Mouse (Mus musculus): ENCODE measurements around the gene Immp2l. TPM values are rescaled to one million over a fixed set of nuclear protein-coding genes. Genes with fewer than 3 reads are reported as not detected.

The Immp2l gene
- polyA plus RNA-seq, 1 experiment from 2014 or later, result 16.6 TPM

GRCm38 (mm10) chr12:40995618-40996370 is 28.1 kb upstream of the Immp2l start:
- no peaks in the 10 kb centered on the region for H3K4me1 ChIP-seq
- 77% methylated on average over 9 of the region's 9 CpGs for WGBS
- no peaks in the 10 kb centered on the region for H3K9me3 ChIP-seq
- H3K4me2 ChIP-seq, result no peak overlapping the region
- H3K27ac ChIP-seq, result no peak overlapping the region
- no peaks in the 10 kb centered on the region for H3K36me3 ChIP-seq
- no peak overlapping the region for H3K9ac ChIP-seq
- no peak overlapping the region for H3K4me3 ChIP-seq
- no peaks in the 10 kb centered on the region for H3K27me3 ChIP-seq
- ATAC-seq (ENCODE audit: insufficient number of reproducible peaks, insufficient read depth, low FRiP score, low TSS enrichment, low read depth), result no peak

- WGBS, result 90% methylated on average over 1 of the region's 1 CpGs
- no peak for ATAC-seq (ENCODE audit: insufficient number of reproducible peaks, insufficient read depth, low FRiP score, low TSS enrichment, low read depth)
- Histone ChIP-seq H3K27me3 (no peaks in the 10 kb centered on the region), H3K9me3 (no peaks in the 10 kb centered on the region), H3K27ac (no peak overlapping the region), H3K4me1 (peaks cover 3% of the 10 kb centered on the region; the same call in 1 of the 2 replicates), H3K4me3 (no peak overlapping the region), H3K4me2 (no peak overlapping the region), H3K9ac (no peak overlapping the region), H3K36me3 (no peaks in the 10 kb centered on the region)
Measured at GRCm38 (mm10) chr12:41022516-41022915, 1.4 kb upstream of the Immp2l start.

- H3K4me3 ChIP-seq, result peak overlapping the region; percentile 78
- H3K4me2 ChIP-seq, result peak overlapping the region; percentile 73
- WGBS, result 17% methylated on average over 9 of the region's 9 CpGs
- ATAC-seq (ENCODE audit: insufficient number of reproducible peaks, insufficient read depth, low FRiP score, low TSS enrichment, low read depth), result no peak
- no peaks in the 10 kb centered on the region for H3K27me3 ChIP-seq
- peaks cover 3% of the 10 kb centered on the region; the same call in 1 of the 2 replicates for H3K4me1 ChIP-seq
- H3K9me3 ChIP-seq, result no peaks in the 10 kb centered on the region
- peak overlapping the region; percentile 87 for H3K9ac ChIP-seq
- no peaks in the 10 kb centered on the region for H3K36me3 ChIP-seq
- peak overlapping the region; percentile 74 for H3K27ac ChIP-seq
Measured at GRCm38 (mm10) chr12:41024512-41024911, 622 bp downstream of the Immp2l start.

- H3K36me3 ChIP-seq, result no peaks in the 10 kb centered on the region
- H3K27me3 ChIP-seq, result no peaks in the 10 kb centered on the region
- no peak for ATAC-seq (ENCODE audit: insufficient number of reproducible peaks, insufficient read depth, low FRiP score, low TSS enrichment, low read depth)
- 82% methylated on average over 6 of the region's 6 CpGs for WGBS
- H3K9me3 ChIP-seq, result no peaks in the 10 kb centered on the region
- no peak overlapping the region for H3K27ac ChIP-seq
- no peak overlapping the region for H3K9ac ChIP-seq
- H3K4me1 ChIP-seq, result peaks cover 3% of the 10 kb centered on the region; the same call in 1 of the 2 replicates
- no peak overlapping the region for H3K4me3 ChIP-seq
- H3K4me2 ChIP-seq, result no peak overlapping the region
Measured at GRCm38 (mm10) chr12:41027485-41027884, 3.6 kb downstream of the Immp2l start.

GRCm38 (mm10) chr12:41031119-41031518 is 7.2 kb downstream of the Immp2l start:
- Histone ChIP-seq H3K36me3 (no peaks in the 10 kb centered on the region), H3K4me3 (no peak overlapping the region), H3K4me2 (no peak overlapping the region), H3K27me3 (no peaks in the 10 kb centered on the region), H3K9ac (no peak overlapping the region), H3K9me3 (no peaks in the 10 kb centered on the region), H3K4me1 (no peaks in the 10 kb centered on the region), H3K27ac (no peak overlapping the region)
- no peak for ATAC-seq (ENCODE audit: insufficient number of reproducible peaks, insufficient read depth, low FRiP score, low TSS enrichment, low read depth)
- WGBS, result 98% methylated on average over 2 of the region's 2 CpGs

GRCm38 (mm10) chr12:41033196-41033595 is 9.3 kb downstream of the Immp2l start:
- 86% methylated on average over 3 of the region's 3 CpGs for WGBS
- no peaks in the 10 kb centered on the region for H3K9me3 ChIP-seq
- ATAC-seq (ENCODE audit: insufficient number of reproducible peaks, insufficient read depth, low FRiP score, low TSS enrichment, low read depth), result no peak

GRCm38 (mm10) chr12:41039834-41040233 is 15.9 kb downstream of the Immp2l start:
- H3K9ac ChIP-seq, result no peak overlapping the region
- no peaks in the 10 kb centered on the region for H3K27me3 ChIP-seq
- H3K4me3 ChIP-seq, result no peak overlapping the region
- H3K27ac ChIP-seq, result no peak overlapping the region
- ATAC-seq (ENCODE audit: insufficient number of reproducible peaks, insufficient read depth, low FRiP score, low TSS enrichment, low read depth), result no peak
- WGBS, result 53% methylated on average over 5 of the region's 5 CpGs
- H3K4me1 ChIP-seq, result no peaks in the 10 kb centered on the region
- no peaks in the 10 kb centered on the region for H3K9me3 ChIP-seq
- no peak overlapping the region for H3K4me2 ChIP-seq
- H3K36me3 ChIP-seq, result no peaks in the 10 kb centered on the region

More at GRCm38 (mm10) chr12:41033196-41033595, 9.3 kb downstream of the Immp2l start:
- Histone ChIP-seq H3K36me3 (no peaks in the 10 kb centered on the region), H3K4me3 (no peak overlapping the region), H3K27me3 (no peaks in the 10 kb centered on the region), H3K9ac (no peak overlapping the region), H3K4me1 (no peaks in the 10 kb centered on the region), H3K27ac (no peak overlapping the region), H3K4me2 (no peak overlapping the region)

GRCm38 (mm10) chr12:41041737-41042136 is 17.8 kb downstream of the Immp2l start:
- Histone ChIP-seq H3K4me3 (no peak overlapping the region), H3K9me3 (no peaks in the 10 kb centered on the region), H3K9ac (no peak overlapping the region), H3K4me1 (no peaks in the 10 kb centered on the region), H3K27me3 (no peaks in the 10 kb centered on the region), H3K36me3 (no peaks in the 10 kb centered on the region), H3K4me2 (no peak overlapping the region), H3K27ac (no peak overlapping the region)
- no peak for ATAC-seq (ENCODE audit: insufficient number of reproducible peaks, insufficient read depth, low FRiP score, low TSS enrichment, low read depth)
- 86% methylated on average over 2 of the region's 2 CpGs for WGBS

GRCm38 (mm10) chr12:41044493-41045132 is 20.7 kb downstream of the Immp2l start:
- H3K27me3 ChIP-seq, result no peaks in the 10 kb centered on the region
- no peaks in the 10 kb centered on the region for H3K9me3 ChIP-seq
- WGBS, result 76% methylated on average over 12 of the region's 12 CpGs
- ATAC-seq (ENCODE audit: insufficient number of reproducible peaks, insufficient read depth, low FRiP score, low TSS enrichment, low read depth), result no peak
- no peak overlapping the region for H3K9ac ChIP-seq
- no peaks in the 10 kb centered on the region for H3K36me3 ChIP-seq
- no peak overlapping the region for H3K27ac ChIP-seq
- no peak overlapping the region for H3K4me3 ChIP-seq
- H3K4me2 ChIP-seq, result no peak overlapping the region
- H3K4me1 ChIP-seq, result no peaks in the 10 kb centered on the region

- no peak for ATAC-seq (ENCODE audit: insufficient number of reproducible peaks, insufficient read depth, low FRiP score, low TSS enrichment, low read depth)
- no peak overlapping the region for H3K27ac ChIP-seq
- H3K27me3 ChIP-seq, result no peaks in the 10 kb centered on the region
- no peak overlapping the region for H3K4me3 ChIP-seq
- no peak overlapping the region for H3K9ac ChIP-seq
- H3K4me1 ChIP-seq, result no peaks in the 10 kb centered on the region
- H3K36me3 ChIP-seq, result no peaks in the 10 kb centered on the region
- H3K4me2 ChIP-seq, result no peak overlapping the region
- H3K9me3 ChIP-seq, result no peaks in the 10 kb centered on the region
- WGBS, result 86% methylated on average over 12 of the region's 12 CpGs
Measured at GRCm38 (mm10) chr12:41047085-41047766, 23.3 kb downstream of the Immp2l start.

- H3K36me3 ChIP-seq, result no peaks in the 10 kb centered on the region
- H3K4me1 ChIP-seq, result no peaks in the 10 kb centered on the region
- ATAC-seq (ENCODE audit: insufficient number of reproducible peaks, insufficient read depth, low FRiP score, low TSS enrichment, low read depth), result no peak
- H3K27me3 ChIP-seq, result no peaks in the 10 kb centered on the region
- no peak overlapping the region for H3K9ac ChIP-seq
- H3K4me2 ChIP-seq, result no peak overlapping the region
- 73% methylated on average over 5 of the region's 5 CpGs for WGBS
- H3K9me3 ChIP-seq, result no peaks in the 10 kb centered on the region
- H3K27ac ChIP-seq, result no peak overlapping the region
- H3K4me3 ChIP-seq, result no peak overlapping the region
Measured at GRCm38 (mm10) chr12:41050945-41051344, 27.1 kb downstream of the Immp2l start.
